Mouse (Mus musculus): ENCODE data around the gene Tcea2. TPM values are rescaled to one million over a fixed set of nuclear protein-coding genes. Genes with fewer than 3 reads are reported as not detected.

Tcea2 gene
- polyA plus RNA-seq (2015; fragmentation: Nextera tagmentation; extraction: Ambion mirVana), result 58.2 and 59.2 TPM in 2 replicates

DNA sequence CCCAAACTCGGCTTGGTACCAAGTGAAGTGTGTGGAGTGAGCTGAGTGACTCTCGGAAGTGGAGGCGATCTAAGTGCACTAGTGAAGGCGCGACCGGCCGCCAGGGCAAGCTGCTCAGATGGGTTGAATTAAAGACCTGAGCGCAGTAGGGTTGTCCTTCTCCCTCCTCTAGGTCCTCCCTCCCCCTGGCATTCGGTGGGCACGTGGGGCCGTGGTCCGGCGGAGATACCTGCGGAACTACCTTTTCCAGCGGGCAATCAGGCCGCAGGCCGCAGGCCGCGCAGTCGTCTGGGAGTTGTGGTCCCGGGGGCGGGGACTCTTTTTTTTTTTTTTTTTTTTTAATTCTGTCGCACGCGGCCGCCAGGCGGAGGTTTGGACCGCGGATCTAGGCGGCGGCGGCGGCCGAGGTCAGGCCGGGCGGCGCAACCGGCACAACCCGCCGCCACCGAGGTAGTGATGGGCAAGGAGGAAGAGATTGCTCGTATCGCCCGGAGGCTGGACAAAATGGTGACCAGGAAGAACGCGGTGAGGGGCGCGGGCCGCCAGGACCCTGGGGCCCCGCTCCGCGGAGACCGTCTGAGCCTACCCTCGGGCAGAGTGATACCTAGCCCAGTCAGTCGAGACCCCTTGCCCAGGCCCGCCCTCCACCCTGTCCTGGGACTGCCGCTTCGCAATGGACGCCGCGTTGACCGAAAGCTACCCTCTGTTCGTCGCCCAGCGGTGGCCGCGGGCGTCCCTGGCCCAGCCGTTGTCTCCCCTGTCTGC lies at the start of gene Tcea2:
TSS of gene Tcea2 (plus strand) at position 360 of the 765 bp plus-strand sequence.
- Histone ChIP-seq H3K27me3 (ENCODE audit: control insufficient read depth, insufficient read depth, low read depth, low read length) (no peaks in the 10 kb centered on the region), H3K4me2 (ENCODE audit: low read length) (peak within 1 kb of the TSS; percentile 66), H3K27ac (ENCODE audit: low read length) (peak within 1 kb of the TSS; percentile 77), H3K9me3 (replicated peaks; ENCODE audit: control insufficient read depth, low read length, poor library complexity, severe bottlenecking) (no peaks in the 10 kb centered on the region), H3K4me3 (ENCODE audit: low read depth, low read length) (peak within 1 kb of the TSS; percentile 65), H3K4me1 (ENCODE audit: control insufficient read depth, insufficient read depth, low read length) (peaks cover 19% of the 10 kb centered on the region), H3K9ac (ENCODE audit: low read depth, low read length) (peak within 1 kb of the TSS; percentile 79), H3K36me3 (ENCODE audit: control insufficient read depth, insufficient read depth, low read length) (no peaks in the 10 kb centered on the region; the same call in 1 of the 2 replicates)
- under 1% methylated on average over 65 of the region's 69 CpGs for WGBS
- peak; percentile 66 for ATAC-seq

DNA sequence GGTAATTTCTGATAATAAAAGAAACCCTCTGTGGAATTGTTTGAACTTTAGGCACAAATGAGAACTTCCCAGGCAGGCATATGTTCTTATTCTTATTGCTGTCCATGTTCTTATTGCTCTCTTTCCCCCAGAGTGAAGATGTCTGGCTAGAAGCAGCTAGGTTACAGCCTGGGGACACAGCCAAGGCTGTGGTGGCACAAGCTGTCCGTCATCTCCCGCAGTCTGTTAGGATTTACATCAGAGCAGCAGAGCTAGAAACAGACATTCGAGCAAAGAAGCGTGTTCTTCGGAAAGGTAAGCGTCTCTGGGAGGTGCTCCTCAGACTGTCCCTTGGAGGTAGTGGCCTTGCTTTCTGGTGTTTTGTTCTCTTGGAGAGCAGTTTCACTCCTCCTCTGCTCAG lies 47.5 kb upstream of the Tcea2 start:
- Histone ChIP-seq H3K27ac (ENCODE audit: low read length) (no peak overlapping the region), H3K9me3 (replicated peaks; ENCODE audit: control insufficient read depth, low read length, poor library complexity, severe bottlenecking) (no peaks in the 10 kb centered on the region), H3K9ac (ENCODE audit: low read depth, low read length) (no peak overlapping the region), H3K4me1 (ENCODE audit: control insufficient read depth, insufficient read depth, low read length) (no peaks in the 10 kb centered on the region), H3K4me2 (ENCODE audit: low read length) (no peak overlapping the region), H3K27me3 (ENCODE audit: control insufficient read depth, insufficient read depth, low read depth, low read length) (no peaks in the 10 kb centered on the region), H3K36me3 (ENCODE audit: control insufficient read depth, insufficient read depth, low read length) (peaks cover 43% of the 10 kb centered on the region), H3K4me3 (ENCODE audit: low read depth, low read length) (no peak overlapping the region)
- whole genome bisulfite sequencing, result 97% methylated on average over 6 of the region's 6 CpGs
- no peak for ATAC-seq

DNA sequence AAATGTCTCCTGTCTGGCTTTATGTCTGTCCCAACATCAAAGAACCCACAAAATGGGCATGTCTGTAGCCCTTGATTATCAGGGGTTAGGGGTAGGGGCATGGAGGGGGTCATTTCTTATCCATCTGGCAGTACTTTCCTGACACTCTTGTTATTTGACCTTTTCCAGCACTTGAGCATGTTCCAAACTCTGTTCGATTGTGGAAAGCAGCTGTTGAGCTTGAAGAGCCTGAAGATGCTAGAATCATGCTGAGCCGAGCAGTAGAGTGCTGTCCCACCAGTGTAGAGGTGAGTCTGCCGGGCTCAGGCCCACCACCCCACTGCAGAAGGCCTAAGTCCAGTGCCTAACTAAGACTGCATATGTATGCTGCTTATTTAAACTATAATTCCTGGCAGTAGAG lies 44.2 kb upstream of the Tcea2 start:
- no peak for ATAC-seq
- peaks cover 51% of the 10 kb centered on the region for H3K36me3 ChIP-seq (ENCODE audit: control insufficient read depth, insufficient read depth, low read length)
- WGBS, result 94% methylated on average over 3 of the region's 3 CpGs
- H3K4me1 ChIP-seq (ENCODE audit: control insufficient read depth, insufficient read depth, low read length), result no peaks in the 10 kb centered on the region
- H3K27me3 ChIP-seq (ENCODE audit: control insufficient read depth, insufficient read depth, low read depth, low read length), result no peaks in the 10 kb centered on the region
- no peak overlapping the region for H3K4me3 ChIP-seq (ENCODE audit: low read depth, low read length)
- H3K4me2 ChIP-seq (ENCODE audit: low read length), result no peak overlapping the region
- H3K9me3 ChIP-seq (replicated peaks; ENCODE audit: control insufficient read depth, low read length, poor library complexity, severe bottlenecking), result no peaks in the 10 kb centered on the region
- H3K27ac ChIP-seq (ENCODE audit: low read length), result no peak overlapping the region
- no peak overlapping the region for H3K9ac ChIP-seq (ENCODE audit: low read depth, low read length)

DNA sequence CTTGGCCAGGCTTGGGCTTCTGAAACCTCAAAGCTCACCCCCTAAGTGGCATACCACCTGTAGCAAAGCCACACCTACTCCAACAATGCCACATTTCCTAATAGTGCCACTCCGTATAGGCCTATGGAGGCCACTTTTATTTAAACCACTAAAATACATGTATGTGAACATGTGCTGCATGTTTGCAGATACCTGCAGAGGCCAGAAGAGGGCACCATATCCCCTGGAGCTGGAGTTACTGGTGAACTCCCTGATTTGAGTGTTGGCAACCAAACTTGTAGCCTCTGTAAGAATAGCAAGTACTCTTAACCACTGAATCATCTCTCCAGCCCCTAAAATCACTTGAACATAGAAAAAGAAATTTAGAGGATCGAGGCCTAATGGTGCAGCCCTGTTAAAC lies 35.7 kb upstream of the Tcea2 start:
- Histone ChIP-seq H3K9me3 (replicated peaks; ENCODE audit: control insufficient read depth, low read length, poor library complexity, severe bottlenecking) (no peaks in the 10 kb centered on the region), H3K4me2 (ENCODE audit: low read length) (no peak overlapping the region), H3K4me1 (ENCODE audit: control insufficient read depth, insufficient read depth, low read length) (no peaks in the 10 kb centered on the region), H3K27me3 (ENCODE audit: control insufficient read depth, insufficient read depth, low read depth, low read length) (no peaks in the 10 kb centered on the region), H3K9ac (ENCODE audit: low read depth, low read length) (no peak overlapping the region), H3K4me3 (ENCODE audit: low read depth, low read length) (no peak overlapping the region), H3K27ac (ENCODE audit: low read length) (no peak overlapping the region), H3K36me3 (ENCODE audit: control insufficient read depth, insufficient read depth, low read length) (peaks cover 25% of the 10 kb centered on the region)
- WGBS, result 88% methylated on average over 2 of the region's 2 CpGs
- no peak for ATAC-seq

DNA sequence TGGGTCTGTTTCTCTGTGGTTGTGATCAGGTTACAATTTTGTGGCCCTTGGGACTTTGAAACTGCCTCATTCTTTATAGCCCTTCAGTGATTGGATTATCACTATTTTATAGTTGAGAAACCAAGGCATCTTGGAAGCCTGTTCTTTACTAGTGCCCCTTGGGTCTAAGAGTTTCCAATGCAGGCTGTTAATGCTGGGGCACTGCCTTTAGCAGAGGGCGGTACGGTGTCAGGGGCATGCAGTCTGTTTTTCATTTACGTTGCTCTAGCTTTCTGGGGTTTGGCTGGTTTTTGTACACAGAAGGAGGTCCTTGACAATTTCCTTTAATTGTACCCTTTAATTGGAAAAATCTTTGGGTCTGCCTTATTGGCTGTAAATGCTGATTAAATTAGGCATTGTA lies 34.4 kb upstream of the Tcea2 start:
- Histone ChIP-seq H3K9me3 (replicated peaks; ENCODE audit: control insufficient read depth, low read length, poor library complexity, severe bottlenecking) (no peaks in the 10 kb centered on the region), H3K9ac (ENCODE audit: low read depth, low read length) (no peak overlapping the region), H3K4me3 (ENCODE audit: low read depth, low read length) (no peak overlapping the region), H3K27me3 (ENCODE audit: control insufficient read depth, insufficient read depth, low read depth, low read length) (no peaks in the 10 kb centered on the region), H3K36me3 (ENCODE audit: control insufficient read depth, insufficient read depth, low read length) (peaks cover 27% of the 10 kb centered on the region), H3K27ac (ENCODE audit: low read length) (no peak overlapping the region), H3K4me2 (ENCODE audit: low read length) (no peak overlapping the region), H3K4me1 (ENCODE audit: control insufficient read depth, insufficient read depth, low read length) (no peaks in the 10 kb centered on the region)
- ATAC-seq, result no peak
- 86% methylated on average over 3 of the region's 3 CpGs for WGBS

DNA sequence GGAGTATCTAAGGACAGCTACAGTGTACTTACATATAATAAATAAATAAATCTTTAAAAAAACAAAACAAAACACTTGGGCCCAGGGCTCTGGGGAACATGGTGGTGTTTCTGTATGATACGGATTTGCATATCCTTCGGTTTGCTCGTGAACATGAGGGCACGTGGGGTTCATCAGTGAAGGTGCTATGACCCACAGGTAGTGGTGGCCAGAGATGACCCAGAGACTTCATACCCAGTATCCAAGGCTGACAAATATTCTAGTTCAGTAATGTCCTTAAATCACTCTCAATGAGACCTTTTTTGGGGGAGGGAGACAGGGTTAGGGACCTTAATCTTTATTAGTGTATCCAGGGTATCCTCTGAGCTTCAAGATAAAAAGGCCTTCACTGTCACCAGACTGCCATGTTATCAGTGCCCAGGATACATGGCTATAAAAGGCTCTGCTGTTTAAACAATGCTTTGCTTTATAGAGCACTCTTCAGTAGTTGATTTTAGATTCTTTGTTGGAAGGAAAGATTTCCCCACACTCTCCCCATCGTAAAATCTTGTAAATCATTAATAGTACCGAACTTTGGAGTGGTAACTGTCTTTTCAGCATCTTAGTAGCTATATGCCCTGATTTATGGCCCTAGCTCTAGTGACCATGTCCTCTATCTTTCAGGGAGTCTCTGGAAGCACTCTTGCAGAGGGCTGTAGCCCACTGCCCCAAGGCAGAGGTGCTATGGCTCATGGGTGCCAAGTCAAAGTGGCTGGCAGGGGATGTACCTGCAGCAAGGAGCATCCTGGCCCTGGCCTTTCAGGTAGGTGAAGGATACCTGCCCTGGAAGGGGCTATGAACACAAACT lies 33.3 kb upstream of the Tcea2 start:
- WGBS, result 94% methylated on average over 6 of the region's 6 CpGs
- no peak for ATAC-seq
- H3K36me3 ChIP-seq (ENCODE audit: control insufficient read depth, insufficient read depth, low read length), result peaks cover 25% of the 10 kb centered on the region
- no peak overlapping the region for H3K27ac ChIP-seq (ENCODE audit: low read length)
- no peak overlapping the region for H3K4me3 ChIP-seq (ENCODE audit: low read depth, low read length)
- H3K9ac ChIP-seq (ENCODE audit: low read depth, low read length), result no peak overlapping the region
- H3K9me3 ChIP-seq (replicated peaks; ENCODE audit: control insufficient read depth, low read length, poor library complexity, severe bottlenecking), result no peaks in the 10 kb centered on the region
- no peaks in the 10 kb centered on the region for H3K4me1 ChIP-seq (ENCODE audit: control insufficient read depth, insufficient read depth, low read length)
- no peak overlapping the region for H3K4me2 ChIP-seq (ENCODE audit: low read length)
- H3K27me3 ChIP-seq (ENCODE audit: control insufficient read depth, insufficient read depth, low read depth, low read length), result no peaks in the 10 kb centered on the region

DNA sequence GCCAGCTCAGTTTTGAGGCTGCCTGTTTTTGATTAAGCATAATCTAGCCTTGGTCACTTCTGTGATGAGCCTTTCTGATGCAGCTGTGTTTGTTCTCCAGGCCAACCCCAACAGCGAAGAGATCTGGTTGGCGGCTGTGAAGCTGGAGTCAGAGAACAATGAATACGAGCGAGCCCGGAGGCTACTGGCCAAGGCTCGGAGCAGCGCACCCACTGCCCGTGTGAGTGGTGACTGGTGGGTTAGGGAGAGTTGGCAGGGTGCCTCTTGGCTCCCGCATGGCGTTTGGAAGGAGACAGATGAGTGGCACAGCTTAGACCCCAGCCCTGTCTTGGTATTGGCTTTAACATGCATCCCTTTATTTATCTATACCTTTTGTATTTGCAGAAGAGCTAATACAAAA lies 31.2 kb upstream of the Tcea2 start:
- Histone ChIP-seq H3K9ac (ENCODE audit: low read depth, low read length) (no peak overlapping the region), H3K27ac (ENCODE audit: low read length) (no peak overlapping the region), H3K9me3 (replicated peaks; ENCODE audit: control insufficient read depth, low read length, poor library complexity, severe bottlenecking) (no peaks in the 10 kb centered on the region), H3K27me3 (ENCODE audit: control insufficient read depth, insufficient read depth, low read depth, low read length) (no peaks in the 10 kb centered on the region), H3K4me2 (ENCODE audit: low read length) (no peak overlapping the region), H3K4me1 (ENCODE audit: control insufficient read depth, insufficient read depth, low read length) (no peaks in the 10 kb centered on the region), H3K36me3 (ENCODE audit: control insufficient read depth, insufficient read depth, low read length) (peaks cover 32% of the 10 kb centered on the region), H3K4me3 (ENCODE audit: low read depth, low read length) (no peak overlapping the region)
- ATAC-seq, result no peak
- WGBS, result 86% methylated on average over 10 of the region's 10 CpGs

DNA sequence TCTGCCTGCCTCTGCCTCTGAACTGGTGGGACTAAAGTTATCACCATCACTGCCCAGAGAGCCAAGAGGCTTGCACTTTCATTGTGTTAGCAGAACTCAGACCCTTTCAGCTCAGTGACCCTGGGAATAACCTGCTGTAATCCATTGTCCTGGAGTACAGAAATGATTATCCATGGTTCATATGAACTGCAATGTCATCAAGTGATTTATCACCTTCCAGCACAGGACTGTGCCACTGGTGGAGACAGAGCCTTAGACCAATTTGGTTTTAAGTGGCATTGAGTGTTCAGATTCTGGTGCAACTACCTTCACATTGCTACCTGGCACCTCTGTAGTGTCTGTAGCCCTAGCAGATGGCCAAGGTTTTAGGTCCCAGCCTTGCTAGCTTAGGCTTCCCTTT lies 27.0 kb upstream of the Tcea2 start:
- Histone ChIP-seq H3K9ac (ENCODE audit: low read depth, low read length) (no peak overlapping the region), H3K9me3 (replicated peaks; ENCODE audit: control insufficient read depth, low read length, poor library complexity, severe bottlenecking) (no peaks in the 10 kb centered on the region), H3K4me3 (ENCODE audit: low read depth, low read length) (no peak overlapping the region), H3K36me3 (ENCODE audit: control insufficient read depth, insufficient read depth, low read length) (peaks cover 43% of the 10 kb centered on the region), H3K4me1 (ENCODE audit: control insufficient read depth, insufficient read depth, low read length) (no peaks in the 10 kb centered on the region), H3K4me2 (ENCODE audit: low read length) (no peak overlapping the region), H3K27ac (ENCODE audit: low read length) (no peak overlapping the region), H3K27me3 (ENCODE audit: control insufficient read depth, insufficient read depth, low read depth, low read length) (no peaks in the 10 kb centered on the region)
- ATAC-seq, result no peak

DNA sequence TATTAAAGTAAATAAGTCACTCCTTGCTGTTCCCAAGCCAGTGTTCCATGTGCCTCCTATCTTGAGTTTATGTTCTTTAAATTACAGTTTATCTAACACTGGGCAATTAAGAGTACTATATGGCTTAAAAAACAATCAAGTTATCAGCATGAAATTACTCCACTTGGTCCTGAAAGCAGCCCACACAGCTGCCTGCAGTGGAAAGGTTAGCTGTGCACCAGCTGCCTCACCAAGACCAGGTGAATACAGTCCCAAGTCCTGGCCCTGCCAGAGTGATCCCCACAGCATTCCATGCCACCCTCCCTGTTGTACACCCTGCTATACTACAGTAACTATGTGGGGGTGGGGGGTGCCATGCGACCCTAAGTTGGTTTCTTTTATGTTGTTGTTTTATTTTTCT lies 26.6 kb upstream of the Tcea2 start:
- no peak overlapping the region for H3K27ac ChIP-seq (ENCODE audit: low read length)
- no peak overlapping the region for H3K4me2 ChIP-seq (ENCODE audit: low read length)
- WGBS, result 100% methylated on average over 1 of the region's 1 CpGs
- no peaks in the 10 kb centered on the region for H3K9me3 ChIP-seq (replicated peaks; ENCODE audit: control insufficient read depth, low read length, poor library complexity, severe bottlenecking)
- peaks cover 41% of the 10 kb centered on the region for H3K36me3 ChIP-seq (ENCODE audit: control insufficient read depth, insufficient read depth, low read length)
- H3K27me3 ChIP-seq (ENCODE audit: control insufficient read depth, insufficient read depth, low read depth, low read length), result no peaks in the 10 kb centered on the region
- H3K4me1 ChIP-seq (ENCODE audit: control insufficient read depth, insufficient read depth, low read length), result no peaks in the 10 kb centered on the region
- no peak overlapping the region for H3K9ac ChIP-seq (ENCODE audit: low read depth, low read length)
- no peak overlapping the region for H3K4me3 ChIP-seq (ENCODE audit: low read depth, low read length)
- ATAC-seq, result no peak
